Mouse (Mus musculus): ENCODE data around the gene Scaf8. TPM values are rescaled to one million over a fixed set of nuclear protein-coding genes. Genes with fewer than 3 reads are reported as not detected.
"Not testable (repeated sequence)": the region's sequence is repeated elsewhere in the genome, so short reads cannot be mapped to it uniquely, and the experiment has no call there.

Gene Scaf8
- polyA plus RNA-seq, 1 experiment from 2014 or later: 16.1 TPM

DNA sequence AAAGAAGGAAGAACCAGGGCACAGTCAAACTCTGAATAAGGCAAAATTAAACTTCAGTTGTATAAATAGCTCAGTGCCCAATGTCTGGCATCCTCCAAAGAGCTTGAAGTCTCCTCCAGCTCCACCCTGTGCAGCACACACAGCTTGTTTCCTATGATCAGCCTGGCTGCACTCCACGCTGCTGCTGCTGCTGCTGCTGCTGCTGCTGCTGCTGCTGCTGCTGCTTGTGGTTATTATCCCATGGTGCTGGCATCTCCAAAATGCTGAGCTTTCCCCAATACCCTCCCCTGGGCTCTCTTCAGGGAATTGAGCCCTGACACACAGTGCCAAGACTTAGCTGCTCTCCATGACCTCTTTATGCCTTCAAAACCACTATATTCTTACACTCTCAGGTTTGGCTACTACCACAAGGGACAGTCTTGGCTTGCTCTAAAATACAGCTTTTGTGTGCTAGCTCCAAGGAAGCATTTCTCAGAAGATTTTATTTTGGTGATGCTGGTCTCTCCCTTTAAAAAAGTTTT, 65.7 kb downstream of the Scaf8 start:
- not testable (repeated sequence) for ATAC-seq (ENCODE audit: insufficient read depth, low FRiP score, low read depth); H3K9ac ChIP-seq; H3K4me3 ChIP-seq (replicated peaks); H3K36me3 ChIP-seq; H3K9me3 ChIP-seq; H3K27me3 ChIP-seq (replicated peaks); H3K4me1 ChIP-seq; H3K4me2 ChIP-seq; H3K27ac ChIP-seq
- WGBS: 92% methylated on average over 1 of the region's 1 CpGs

DNA sequence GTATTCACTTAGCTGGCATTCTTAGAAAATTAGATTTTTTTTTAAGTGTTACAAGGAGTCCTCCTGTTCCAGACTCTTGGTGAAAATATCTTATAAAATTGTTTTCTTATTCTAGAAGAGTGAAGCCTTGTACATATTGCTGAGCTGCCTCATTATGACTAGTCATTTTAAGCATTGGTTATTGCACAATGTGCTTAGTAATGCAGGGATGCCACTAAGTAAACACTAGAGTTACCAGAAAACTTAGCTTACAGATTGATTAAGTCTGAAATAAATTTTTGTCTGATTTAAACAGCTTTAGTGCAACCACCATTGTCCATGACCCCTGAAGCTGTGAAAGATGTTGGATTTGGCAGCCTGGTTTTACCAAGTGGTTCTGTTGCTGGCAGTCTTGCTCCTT, 80.7 kb downstream of the Scaf8 start:
- H3K9me3 ChIP-seq; ATAC-seq (ENCODE audit: insufficient read depth, low FRiP score, low read depth); H3K27me3 ChIP-seq (replicated peaks); H3K9ac ChIP-seq; H3K4me1 ChIP-seq; H3K4me2 ChIP-seq; H3K27ac ChIP-seq; H3K4me3 ChIP-seq (replicated peaks): not testable (repeated sequence)
- peaks cover 34% of the 10 kb centered on the region for H3K36me3 ChIP-seq

DNA sequence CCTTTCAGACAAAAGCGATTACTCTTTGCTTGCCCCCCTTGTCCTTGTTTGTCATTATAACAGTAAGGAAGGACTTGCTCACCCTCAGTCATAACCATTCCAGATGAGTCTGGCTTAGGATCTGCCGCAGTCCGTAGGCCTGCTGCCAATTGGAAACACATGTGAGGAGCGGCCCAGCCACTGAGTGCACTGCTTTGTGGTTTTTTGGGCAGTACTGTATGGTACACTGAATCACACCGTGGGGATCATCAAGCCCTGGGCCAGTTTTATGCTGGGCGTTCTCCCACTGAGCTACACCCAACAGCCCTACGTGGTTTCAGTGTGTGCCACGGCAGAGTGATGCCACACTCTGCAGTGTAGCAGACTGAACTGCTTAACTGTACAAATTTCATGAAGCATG, 85.6 kb downstream of the Scaf8 start:
- Histone ChIP-seq H3K4me3 (replicated peaks) (no peak overlapping the region), H3K27me3 (replicated peaks) (no peaks in the 10 kb centered on the region), H3K9me3 (no peaks in the 10 kb centered on the region), H3K27ac (no peak overlapping the region), H3K4me1 (no peaks in the 10 kb centered on the region), H3K4me2 (no peak overlapping the region), H3K36me3 (peaks cover 27% of the 10 kb centered on the region), H3K9ac (no peak overlapping the region)
- 92% methylated on average over 8 of the region's 8 CpGs for WGBS
- no peak for ATAC-seq (ENCODE audit: insufficient read depth, low FRiP score, low read depth)

DNA sequence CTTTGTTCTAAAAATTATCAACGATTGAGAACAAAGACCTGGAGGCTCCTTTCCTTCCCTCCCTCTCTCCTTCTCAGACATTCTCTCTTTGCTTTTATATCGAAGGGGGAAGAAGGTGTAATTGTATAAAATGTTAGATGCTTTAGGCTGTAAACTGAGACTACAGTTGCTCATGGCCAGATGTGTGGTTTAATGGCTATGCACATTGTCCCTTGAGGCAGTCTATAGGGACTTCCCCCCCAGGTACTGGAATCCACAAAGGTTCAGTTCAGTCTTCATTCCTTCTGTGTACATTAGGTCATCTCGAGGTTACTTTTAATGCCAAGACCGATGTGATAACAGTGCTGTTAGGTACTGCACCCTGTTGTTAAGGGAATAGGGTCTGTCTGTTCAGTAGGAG, 89.1 kb downstream of the Scaf8 start:
- Histone ChIP-seq H3K4me1 (no peaks in the 10 kb centered on the region; the same call in 1 of the 2 replicates), H3K9me3 (no peaks in the 10 kb centered on the region), H3K27ac (no peak overlapping the region), H3K4me2 (no peak overlapping the region), H3K36me3 (peaks cover 13% of the 10 kb centered on the region; the same call in 1 of the 2 replicates), H3K9ac (no peak overlapping the region), H3K27me3 (replicated peaks) (no peaks in the 10 kb centered on the region), H3K4me3 (replicated peaks) (no peak overlapping the region)
- 77% methylated on average over 4 of the region's 4 CpGs for WGBS
- no peak for ATAC-seq (ENCODE audit: insufficient read depth, low FRiP score, low read depth)

DNA sequence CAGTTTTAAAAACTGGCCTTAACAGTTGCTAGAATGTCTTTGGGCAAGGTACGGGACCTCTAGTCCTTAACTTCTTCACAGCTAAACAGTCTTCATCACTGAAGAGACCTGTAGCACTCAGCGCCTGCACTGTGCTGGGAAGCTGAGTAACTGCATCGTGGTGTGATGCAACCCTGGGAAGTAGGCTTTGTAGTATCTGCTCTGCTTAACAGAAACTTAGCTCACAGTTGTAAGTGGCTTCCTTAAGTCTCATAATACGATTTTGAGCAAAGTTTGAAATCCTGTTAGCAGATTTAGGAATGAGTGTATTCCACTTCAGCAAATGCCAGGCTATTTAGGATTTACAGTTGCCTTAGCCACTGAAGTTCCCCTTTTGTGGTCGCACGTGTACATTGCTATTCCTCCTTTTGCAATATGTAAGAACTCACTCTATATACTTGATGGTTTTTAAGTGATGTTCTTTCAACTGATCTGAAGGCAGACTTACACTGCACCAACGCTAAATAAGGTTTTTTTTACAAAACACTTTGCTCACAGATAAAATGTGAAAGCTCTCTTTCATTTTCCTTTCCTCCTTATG, 90.1 kb downstream of the Scaf8 start:
- no peak overlapping the region for H3K4me2 ChIP-seq
- no peaks in the 10 kb centered on the region for H3K27me3 ChIP-seq (replicated peaks)
- H3K4me3 ChIP-seq (replicated peaks): no peak overlapping the region
- ATAC-seq (ENCODE audit: insufficient read depth, low FRiP score, low read depth): no peak
- H3K27ac ChIP-seq: no peak overlapping the region
- H3K9me3 ChIP-seq: no peaks in the 10 kb centered on the region
- no peaks in the 10 kb centered on the region; the same call in 1 of the 2 replicates for H3K4me1 ChIP-seq
- 88% methylated on average over 7 of the region's 7 CpGs for WGBS
- H3K36me3 ChIP-seq: peaks cover 13% of the 10 kb centered on the region; the same call in 1 of the 2 replicates
- H3K9ac ChIP-seq: no peak overlapping the region

DNA sequence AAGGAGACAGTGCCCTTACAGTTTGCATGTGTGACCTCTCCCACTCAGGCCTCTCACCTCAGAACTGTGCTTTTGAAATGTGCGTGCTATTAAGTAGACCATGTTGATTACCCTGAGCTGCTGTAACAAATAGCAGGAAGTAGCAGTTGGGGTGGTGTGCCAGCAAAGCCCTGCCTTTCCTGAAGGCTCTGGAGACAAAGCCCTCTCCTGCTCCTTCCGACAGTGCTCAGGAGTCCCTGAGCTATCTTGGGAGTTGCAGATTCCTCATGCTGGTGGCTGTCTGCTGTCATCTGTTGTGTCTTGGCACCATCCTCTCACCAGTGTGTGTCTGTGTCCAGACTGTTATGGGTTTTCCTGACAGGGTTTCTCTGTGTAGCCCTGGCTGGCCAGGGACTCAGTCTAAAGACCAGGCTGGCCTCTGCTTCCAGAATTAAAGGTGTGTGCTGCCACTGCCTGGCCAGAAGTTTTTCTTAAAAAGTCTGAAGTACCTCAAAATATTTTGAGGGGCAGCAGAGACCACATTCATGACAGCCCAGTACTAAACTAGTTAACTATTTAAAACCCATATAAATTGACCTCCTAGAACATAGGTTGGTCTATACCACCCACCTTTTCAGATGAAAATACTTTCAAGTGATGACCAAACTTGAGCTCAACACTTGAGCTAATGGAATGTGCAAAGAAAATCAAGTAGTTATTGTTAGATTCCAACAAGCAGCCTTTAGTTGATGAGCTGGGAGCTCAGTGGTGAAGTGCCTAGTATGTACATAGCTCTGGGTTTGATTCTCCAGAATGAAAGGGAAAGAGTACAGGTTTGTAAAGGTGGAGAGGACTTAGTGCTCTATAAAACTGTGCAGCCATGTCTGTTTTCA, 92.0 kb downstream of the Scaf8 start:
- no peak overlapping the region for H3K4me2 ChIP-seq
- H3K4me3 ChIP-seq (replicated peaks): no peak overlapping the region
- H3K27me3 ChIP-seq (replicated peaks): no peaks in the 10 kb centered on the region
- ATAC-seq (ENCODE audit: insufficient read depth, low FRiP score, low read depth): no peak
- peak overlapping the region; percentile 26; the same call in 1 of the 2 replicates for H3K27ac ChIP-seq
- no peaks in the 10 kb centered on the region; the same call in 1 of the 2 replicates for H3K4me1 ChIP-seq
- peaks cover 5% of the 10 kb centered on the region; the same call in 1 of the 2 replicates for H3K36me3 ChIP-seq
- H3K9me3 ChIP-seq: no peaks in the 10 kb centered on the region
- no peak overlapping the region for H3K9ac ChIP-seq
- 57% methylated on average over 2 of the region's 2 CpGs for WGBS

DNA sequence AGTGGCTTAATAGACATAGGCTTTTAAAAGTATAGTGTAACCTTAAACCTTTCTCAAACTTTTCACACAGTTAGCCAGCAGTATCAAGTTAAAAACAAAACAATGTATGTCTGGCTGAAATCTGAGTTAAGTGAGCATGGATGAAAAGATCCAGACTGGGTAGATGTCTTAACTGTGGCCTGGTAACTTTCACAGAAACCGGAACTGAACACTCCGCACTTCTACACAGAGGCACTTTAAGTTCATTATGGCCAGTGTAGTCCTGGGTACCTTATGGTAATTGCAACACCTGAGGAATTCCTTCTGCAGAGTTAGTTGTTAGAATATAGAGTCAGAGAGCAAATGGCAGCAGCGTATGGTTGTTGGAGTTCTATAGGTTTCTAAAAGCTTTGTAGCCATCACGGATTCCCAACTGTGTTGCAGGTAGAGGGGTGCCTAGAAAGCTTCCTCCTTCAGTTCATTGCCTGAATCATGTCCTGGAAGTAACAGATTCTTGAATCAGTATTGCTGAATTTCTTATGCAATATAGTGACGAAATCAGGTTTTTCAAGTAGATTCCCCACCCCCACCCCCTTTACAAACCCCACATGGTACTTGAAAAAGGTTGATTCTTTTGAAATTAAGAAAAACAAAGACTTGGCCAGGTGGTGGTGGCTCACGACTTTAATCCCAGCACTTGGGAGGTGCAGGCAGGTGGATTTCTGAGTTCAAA, 92.9 kb downstream of the Scaf8 start:
- WGBS: 76% methylated on average over 6 of the region's 6 CpGs
- Histone ChIP-seq H3K36me3 (peaks cover 5% of the 10 kb centered on the region; the same call in 1 of the 2 replicates), H3K4me3 (replicated peaks) (no peak overlapping the region), H3K4me1 (no peaks in the 10 kb centered on the region; the same call in 1 of the 2 replicates), H3K9me3 (no peaks in the 10 kb centered on the region), H3K9ac (no peak overlapping the region), H3K27ac (no peak overlapping the region), H3K27me3 (replicated peaks) (no peaks in the 10 kb centered on the region), H3K4me2 (no peak overlapping the region)
- no peak for ATAC-seq (ENCODE audit: insufficient read depth, low FRiP score, low read depth)

DNA sequence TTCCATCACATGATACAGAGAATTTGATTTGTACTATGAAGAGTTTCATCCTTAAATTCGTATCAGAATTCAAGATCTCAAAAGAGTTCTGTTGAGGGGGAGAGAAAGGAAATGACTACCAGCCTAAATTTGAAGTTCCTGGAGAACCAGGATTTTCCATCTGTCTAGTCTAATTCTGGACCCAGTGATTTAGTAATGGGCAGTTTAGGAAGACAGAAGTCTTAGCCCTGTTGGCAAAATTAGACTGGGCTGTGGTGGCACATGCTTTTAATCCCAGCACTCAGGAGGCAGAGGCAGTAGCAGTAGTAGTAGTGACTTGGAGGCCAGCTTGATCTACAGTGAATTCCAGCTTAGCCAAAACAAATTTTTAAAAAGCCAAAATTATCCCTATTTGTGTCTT, 93.7 kb downstream of the Scaf8 start:
- no peak overlapping the region for H3K9ac ChIP-seq
- H3K4me3 ChIP-seq (replicated peaks): no peak overlapping the region
- ATAC-seq (ENCODE audit: insufficient read depth, low FRiP score, low read depth): no peak
- H3K9me3 ChIP-seq: no peaks in the 10 kb centered on the region
- no peak overlapping the region for H3K4me2 ChIP-seq
- H3K36me3 ChIP-seq: peaks cover 5% of the 10 kb centered on the region; the same call in 1 of the 2 replicates
- 65% methylated on average over 1 of the region's 1 CpGs for WGBS
- no peaks in the 10 kb centered on the region for H3K27me3 ChIP-seq (replicated peaks)
- H3K27ac ChIP-seq: no peak overlapping the region
- H3K4me1 ChIP-seq: no peaks in the 10 kb centered on the region; the same call in 1 of the 2 replicates

DNA sequence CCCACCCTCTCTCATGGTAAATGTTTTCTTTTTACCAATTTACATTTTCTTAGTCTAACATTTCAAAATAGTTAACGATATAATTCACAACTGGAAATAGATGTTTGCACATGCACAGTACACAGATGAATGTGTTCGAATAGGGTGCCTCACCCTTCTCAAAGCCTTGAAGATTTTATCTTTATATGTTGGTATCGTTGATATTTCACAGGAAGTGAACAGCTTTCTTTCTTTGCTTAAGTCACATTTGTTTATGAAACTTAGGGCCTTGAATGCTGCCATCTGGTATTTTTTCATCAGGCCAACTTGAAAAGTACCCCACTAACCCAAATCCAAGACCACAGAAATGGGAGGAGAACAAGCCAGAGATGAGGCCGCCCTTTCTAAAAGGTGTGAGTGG, 94.8 kb downstream of the Scaf8 start:
- no peak for ATAC-seq (ENCODE audit: insufficient read depth, low FRiP score, low read depth)
- Histone ChIP-seq H3K4me1 (no peaks in the 10 kb centered on the region; the same call in 1 of the 2 replicates), H3K36me3 (no peaks in the 10 kb centered on the region; the same call in 1 of the 2 replicates), H3K4me3 (replicated peaks) (no peak overlapping the region), H3K4me2 (no peak overlapping the region), H3K27me3 (replicated peaks) (no peaks in the 10 kb centered on the region), H3K27ac (0 out of 2 replicates have a peak overlapping the region, but pooled peaks have one; percentile 33), H3K9ac (no peak overlapping the region), H3K9me3 (no peaks in the 10 kb centered on the region)
- WGBS: 56% methylated on average over 4 of the region's 4 CpGs

DNA sequence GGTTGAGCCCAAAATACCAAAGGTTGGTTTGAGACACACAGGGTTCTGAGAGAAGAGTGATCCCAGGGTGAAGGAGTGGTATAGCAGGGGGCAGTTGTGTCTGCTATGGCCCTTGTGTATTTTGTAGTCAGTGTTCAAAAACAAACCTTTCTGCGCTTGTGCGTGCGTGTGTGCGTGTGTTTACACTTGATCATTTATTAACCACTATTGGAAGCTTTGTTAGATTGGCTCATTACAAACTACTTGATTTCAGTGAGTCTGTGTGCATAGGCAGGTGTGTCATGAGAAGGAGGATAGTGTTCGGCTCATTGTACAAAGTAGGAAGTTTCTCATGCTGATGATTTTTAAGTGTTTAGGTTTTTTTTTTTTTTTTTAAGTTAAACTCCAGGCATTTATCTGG, 95.4 kb downstream of the Scaf8 start:
- H3K4me1 ChIP-seq: no peaks in the 10 kb centered on the region; the same call in 1 of the 2 replicates
- H3K27ac ChIP-seq: 0 out of 2 replicates have a peak overlapping the region, but pooled peaks have one; percentile 33
- ATAC-seq (ENCODE audit: insufficient read depth, low FRiP score, low read depth): no peak
- H3K36me3 ChIP-seq: no peaks in the 10 kb centered on the region; the same call in 1 of the 2 replicates
- no peaks in the 10 kb centered on the region for H3K9me3 ChIP-seq
- H3K4me3 ChIP-seq (replicated peaks): no peak overlapping the region
- 63% methylated on average over 5 of the region's 5 CpGs for WGBS
- no peaks in the 10 kb centered on the region for H3K27me3 ChIP-seq (replicated peaks)
- H3K4me2 ChIP-seq: no peak overlapping the region
- H3K9ac ChIP-seq: no peak overlapping the region

DNA sequence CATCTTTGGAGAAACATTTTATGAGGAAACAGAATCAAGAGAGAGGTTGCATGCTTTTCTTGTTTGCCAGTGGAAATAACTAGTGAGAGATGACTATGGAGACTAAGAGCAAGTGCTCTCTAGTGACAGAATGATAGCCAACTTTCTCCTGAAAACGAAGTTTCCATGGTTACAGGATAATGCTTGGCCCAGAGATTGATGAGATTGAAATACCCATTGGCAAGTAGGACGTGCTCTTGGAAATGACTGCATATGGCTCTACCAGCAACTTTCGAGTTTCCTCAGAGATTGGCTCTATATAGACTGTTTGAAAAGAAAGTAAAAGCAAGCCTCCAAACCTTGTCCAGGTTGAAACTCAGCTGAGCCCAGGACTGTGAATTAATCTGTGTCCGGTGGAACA, 97.3 kb downstream of the Scaf8 start:
- Histone ChIP-seq H3K27me3 (replicated peaks) (no peaks in the 10 kb centered on the region), H3K36me3 (peaks cover 5% of the 10 kb centered on the region; the same call in 1 of the 2 replicates), H3K4me3 (replicated peaks) (no peak overlapping the region), H3K4me2 (no peak overlapping the region), H3K9ac (no peak overlapping the region), H3K4me1 (no peaks in the 10 kb centered on the region), H3K9me3 (no peaks in the 10 kb centered on the region), H3K27ac (no peak overlapping the region)
- ATAC-seq (ENCODE audit: insufficient read depth, low FRiP score, low read depth): no peak
- WGBS: 79% methylated on average over 4 of the region's 4 CpGs
